Mouse (Mus musculus) c-Kit-positive CD71-positive TER-119-negative erythroid progenitor cells, embryonic 14.5 days (primary cell): ENCODE results near the gene Pdcd1lg2.

Experiments
- DNase-seq: peaks from one replicate; pipeline ENCODE4 v3.0.0-alpha.2; 2013; ENCODE audit warnings: low read depth

The Pdcd1lg2 gene

GRCm38 (mm10) chr19:29410619-29411018 is at the start of gene Pdcd1lg2:
Gene Pdcd1lg2 (plus strand): TSS chr19:29410919.
- DNase-seq = no peak

GRCm38 (mm10) chr19:29361468-29362130 is 49.1 kb upstream of the Pdcd1lg2 start:
- DNase-seq = peak; percentile 94

- DNase-seq = no peak
Measured at GRCm38 (mm10) chr19:29362173-29362930, 48.4 kb upstream of the Pdcd1lg2 start.

DNA sequence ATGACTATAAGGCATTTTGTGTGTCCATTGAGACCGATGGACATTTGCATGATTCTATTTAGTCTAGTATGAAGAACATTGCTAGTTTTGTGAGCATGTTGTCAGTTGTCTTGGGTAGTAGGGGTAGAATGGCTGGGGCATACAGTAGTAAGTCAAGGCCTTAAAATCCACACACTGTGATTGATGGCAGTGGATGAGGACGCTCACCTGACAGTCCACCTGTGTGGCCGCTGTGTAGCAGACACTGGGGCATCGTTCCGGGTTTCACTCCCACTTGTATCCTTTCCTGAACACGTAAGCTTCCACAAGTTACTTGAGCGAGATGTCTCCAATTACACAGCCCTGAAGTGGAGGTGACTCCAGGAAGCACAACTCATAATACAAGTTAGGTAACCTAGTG is 47.2 kb upstream of the Pdcd1lg2 start:
- no peak for DNase-seq

DNA sequence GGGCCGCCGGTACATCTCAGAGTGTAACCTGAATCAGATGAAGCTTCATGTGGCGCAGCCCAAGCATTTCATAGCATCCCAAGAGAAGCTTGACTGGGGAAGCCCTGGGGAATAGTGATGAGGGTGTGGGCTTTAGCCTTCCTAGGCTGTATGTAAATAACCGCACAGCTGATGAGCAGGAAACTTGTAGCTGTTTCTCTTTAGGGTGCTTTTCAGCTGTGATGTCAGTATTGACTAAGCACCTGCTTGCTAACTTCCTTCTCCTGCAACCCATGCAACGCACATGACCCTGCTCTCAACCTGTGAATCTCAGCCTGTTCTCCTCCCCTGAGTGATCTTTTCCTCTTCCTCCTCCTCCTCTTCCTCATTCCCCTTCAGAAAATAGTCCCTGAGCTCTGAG is 46.6 kb upstream of the Pdcd1lg2 start:
- DNase-seq = no peak

- no peak for DNase-seq
Measured at GRCm38 (mm10) chr19:29365105-29365504, 45.6 kb upstream of the Pdcd1lg2 start.

DNA sequence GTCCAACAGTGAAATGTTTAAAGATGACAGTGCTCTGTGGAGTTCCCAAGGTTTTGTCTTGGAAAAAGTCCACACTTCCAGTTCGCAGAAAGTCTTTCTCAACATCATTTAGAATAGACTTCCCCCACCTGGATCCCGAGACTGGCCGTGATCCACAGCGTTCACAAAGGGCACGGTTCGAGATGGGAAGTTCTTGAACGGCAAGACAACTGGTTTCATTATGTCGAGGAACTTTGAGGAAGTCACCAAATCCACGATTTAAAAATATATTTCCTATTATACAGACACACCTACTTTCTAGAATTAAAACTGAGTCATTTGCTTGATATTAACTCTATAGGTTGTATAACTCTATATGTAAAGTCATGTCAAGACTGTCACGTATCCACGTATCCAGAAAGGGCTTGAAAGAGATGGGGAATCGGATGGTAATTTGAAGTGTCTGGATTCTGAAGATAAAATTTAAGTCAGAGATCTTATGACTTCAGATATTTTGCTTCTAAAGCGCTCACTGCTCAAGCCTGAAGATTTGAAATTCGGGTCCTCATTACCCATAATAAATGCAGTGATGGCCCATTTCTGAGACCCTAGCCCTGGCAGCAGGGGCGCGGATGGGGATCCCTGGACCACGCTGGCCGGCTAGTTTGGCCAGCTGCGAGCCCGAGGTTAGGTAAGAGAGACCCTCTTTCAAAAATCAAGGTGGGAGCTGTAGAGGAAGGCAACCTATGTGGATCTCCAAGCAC is 44.3 kb upstream of the Pdcd1lg2 start:
- DNase-seq = no peak

GRCm38 (mm10) chr19:29366969-29367622 is 43.6 kb upstream of the Pdcd1lg2 start, which contains the start of the genes Plgrkt and Cd274:
Gene Plgrkt (minus strand): TSS chr19:29367390.
Gene Cd274 (plus strand): TSS chr19:29367455.
- peak; percentile 90 for DNase-seq

DNA sequence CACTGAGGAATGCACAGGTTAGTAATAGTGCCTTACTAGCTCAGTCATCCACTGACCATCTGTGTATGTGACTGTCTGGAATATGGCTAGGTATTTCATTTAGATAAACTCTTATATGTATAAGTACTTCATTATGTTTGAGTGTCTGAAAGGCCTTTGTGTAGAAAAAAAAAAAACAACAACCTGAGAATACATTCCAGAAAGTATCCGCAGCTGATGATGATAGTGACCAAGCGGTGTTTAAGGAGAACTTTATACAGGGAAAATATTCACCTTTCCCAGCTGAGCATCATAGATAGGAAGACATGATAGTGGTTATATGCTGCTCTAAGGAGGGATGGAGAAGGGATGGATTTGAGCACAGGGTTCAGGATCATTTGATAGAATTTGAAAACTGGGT is 42.7 kb upstream of the Pdcd1lg2 start:
- DNase-seq = no peak

GRCm38 (mm10) chr19:29368671-29369309 is 41.9 kb upstream of the Pdcd1lg2 start:
- DNase-seq = no peak

DNA sequence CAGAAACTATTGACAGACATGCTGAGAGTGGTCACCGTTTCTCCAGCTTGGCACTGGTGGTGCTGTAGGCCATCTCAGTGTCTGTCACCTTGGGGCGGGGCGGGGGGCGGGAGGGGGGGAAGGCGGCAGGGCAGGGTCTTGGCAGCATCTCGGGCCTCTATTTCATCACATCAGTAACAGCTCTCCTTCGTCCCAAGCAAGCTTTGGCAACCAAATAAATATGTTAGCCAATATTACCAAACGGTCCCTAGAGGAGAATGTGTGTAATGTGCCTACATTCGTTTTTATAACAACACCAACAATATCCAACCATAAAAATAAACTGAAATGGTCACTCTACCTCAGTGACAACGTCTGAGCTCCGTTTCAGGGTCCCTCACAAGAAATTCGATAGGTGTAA is 40.6 kb upstream of the Pdcd1lg2 start:
- DNase-seq = no peak

GRCm38 (mm10) chr19:29370545-29371283 is 40.0 kb upstream of the Pdcd1lg2 start:
- no peak for DNase-seq

GRCm38 (mm10) chr19:29371284-29372081 is 39.2 kb upstream of the Pdcd1lg2 start:
- DNase-seq = no peak

DNA sequence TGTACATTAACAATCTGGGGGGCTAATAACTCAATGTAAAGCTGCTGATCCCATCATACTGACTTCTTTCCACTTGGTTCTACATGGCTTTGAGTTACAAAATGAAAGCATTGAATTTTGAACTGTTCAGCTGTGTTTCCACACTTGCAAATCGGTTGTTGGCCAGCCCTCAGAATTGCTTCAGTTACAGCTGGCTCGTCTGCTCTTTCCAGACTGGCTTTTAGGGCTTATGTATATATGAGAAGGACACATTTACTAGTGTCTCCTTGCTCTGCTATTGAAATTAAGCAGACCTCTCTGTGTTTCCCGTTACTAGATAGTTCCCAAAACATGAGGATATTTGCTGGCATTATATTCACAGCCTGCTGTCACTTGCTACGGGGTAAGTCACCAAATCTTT is 38.6 kb upstream of the Pdcd1lg2 start:
- no peak for DNase-seq

DNA sequence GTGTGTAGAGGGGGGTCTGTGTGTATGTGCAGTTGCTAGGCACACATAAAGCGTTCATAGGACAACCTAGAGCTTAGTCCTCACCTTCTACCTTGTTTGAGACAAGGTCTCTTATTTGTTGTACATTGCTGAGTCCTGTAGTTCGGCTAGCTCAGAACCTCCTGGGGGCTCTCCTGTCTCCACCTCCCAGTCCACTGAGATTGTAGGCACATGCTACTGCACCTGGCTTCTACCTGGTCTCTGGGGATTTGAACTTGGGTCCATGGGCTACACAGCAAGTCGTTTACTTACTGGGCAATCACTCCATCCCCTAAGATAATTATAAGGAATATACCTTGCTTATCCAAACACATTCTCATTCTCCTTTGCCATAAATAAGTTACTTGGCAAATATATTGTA is 38.1 kb upstream of the Pdcd1lg2 start:
- DNase-seq = no peak

DNA sequence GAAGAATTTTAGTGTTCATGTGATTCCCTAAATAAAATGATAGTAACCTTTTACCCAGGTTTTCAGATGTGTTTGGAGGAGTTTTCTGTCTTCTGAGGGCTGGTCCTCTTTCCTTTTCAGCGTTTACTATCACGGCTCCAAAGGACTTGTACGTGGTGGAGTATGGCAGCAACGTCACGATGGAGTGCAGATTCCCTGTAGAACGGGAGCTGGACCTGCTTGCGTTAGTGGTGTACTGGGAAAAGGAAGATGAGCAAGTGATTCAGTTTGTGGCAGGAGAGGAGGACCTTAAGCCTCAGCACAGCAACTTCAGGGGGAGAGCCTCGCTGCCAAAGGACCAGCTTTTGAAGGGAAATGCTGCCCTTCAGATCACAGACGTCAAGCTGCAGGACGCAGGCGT is 37.3 kb upstream of the Pdcd1lg2 start:
- no peak for DNase-seq

DNA sequence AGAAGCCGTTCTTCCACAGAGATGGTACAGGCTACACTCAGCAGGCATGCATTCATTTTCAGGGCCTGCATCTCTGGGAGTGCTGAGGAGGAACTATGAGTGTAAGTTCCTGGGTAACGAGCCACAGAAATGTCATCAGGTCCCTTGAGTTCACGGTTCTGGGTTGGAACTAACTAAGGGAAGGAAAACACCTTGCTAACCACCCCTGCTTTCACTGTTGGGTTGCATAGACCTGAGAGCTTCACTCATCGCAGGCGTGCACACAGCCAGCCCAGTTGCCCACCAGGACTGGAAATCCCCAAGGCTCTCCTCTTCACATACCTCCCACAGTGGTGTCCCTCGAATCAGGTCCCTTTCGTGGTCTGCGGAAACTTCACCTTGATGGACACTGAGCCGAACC is 35.8 kb upstream of the Pdcd1lg2 start:
- DNase-seq = no peak

GRCm38 (mm10) chr19:29376382-29376781 is 34.3 kb upstream of the Pdcd1lg2 start:
- no peak for DNase-seq

GRCm38 (mm10) chr19:29379839-29380603 is 30.7 kb upstream of the Pdcd1lg2 start:
- no peak for DNase-seq
